Mouse (Mus musculus) heart, postnatal 0 days (tissue): ENCODE measurements around the gene Entpd5. TPM values are rescaled to one million over a fixed set of nuclear protein-coding genes. Genes with fewer than 3 reads are reported as not detected.

ENCODE experiments used
- ATAC-seq: fragments of 200-750 bp; cut with Nextera tagmentation; 2 replicates; pipeline ENCODE4 v1.8.0; 2017; ENCODE audit warnings: low read depth, moderate number of reproducible peaks, moderate library complexity; ENCODE audit not compliant: insufficient read depth
- DNase-seq: peaks from one replicate; pipeline ENCODE4 v3.0.0-alpha.2; 2016; ENCODE audit warnings: low spot score
- H3K27ac ChIP-seq: fragments of 300-500 bp; sonication (generic); 2 replicates; pipeline ENCODE4 v1.5.1; 2014; ENCODE audit warnings: low read depth, mild to moderate bottlenecking
- H3K27me3 ChIP-seq: fragments of 300-500 bp; sonication (generic); 2 replicates; pipeline ENCODE4 v1.6.1; 2014; ENCODE audit warnings: low read length, mixed read lengths; ENCODE audit not compliant: control insufficient read depth, insufficient read depth
- H3K36me3 ChIP-seq: fragments of 300-500 bp; sonication (generic); replicated peaks from 2 replicates; pipeline ENCODE4 v1.6.1; 2014; ENCODE audit warnings: low read length, mixed read lengths; ENCODE audit not compliant: control insufficient read depth, insufficient read depth
- H3K4me1 ChIP-seq: fragments of 300-500 bp; sonication (generic); 2 replicates; pipeline ENCODE4 v1.6.1; 2014; ENCODE audit warnings: antibody characterized with exemption; ENCODE audit not compliant: control insufficient read depth, insufficient read depth
- H3K4me2 ChIP-seq: fragments of 300-500 bp; sonication (generic); 2 replicates; pipeline ENCODE4 v1.6.1; 2014; ENCODE audit warnings: low read depth, mild to moderate bottlenecking, low read length, moderate library complexity
- H3K4me3 ChIP-seq: fragments of 300-500 bp; sonication (generic); 2 replicates; pipeline ENCODE4 v1.5.1; 2014; ENCODE audit warnings: low read depth, low read length
- H3K9ac ChIP-seq: fragments of 300-500 bp; sonication (generic); replicated peaks from 2 replicates; pipeline ENCODE4 v1.6.1; 2014; ENCODE audit warnings: low read depth, low read length, mixed read lengths
- H3K9me3 ChIP-seq: fragments of 300-500 bp; sonication (generic); replicated peaks from 2 replicates; pipeline ENCODE4 v1.6.1; 2016; ENCODE audit warnings: low read length; ENCODE audit not compliant: control insufficient read depth
- CTCF ChIP-seq: IDR thresholded peaks from 2 replicates; pipeline ENCODE4 v1.5.1; 2016; ENCODE audit warnings: antibody characterized with exemption, control low read depth, low read depth
- EP300 ChIP-seq: IDR thresholded peaks from 2 replicates; pipeline ENCODE4 v1.6.1; 2016; ENCODE audit warnings: antibody characterized with exemption, low read depth
- WGBS: fragments of 180-500 bp; shearing (Covaris S2); extraction: QIAGEN DNeasy Blood & Tissue Kit; methylation state at CpG from one replicate; pipeline ENCODE4 v1.1.7; 2014; 5-methylcytosine and 5-hydroxymethylcytosine counted together
- polyA plus RNA-seq: library from polyadenylated mRNA; unstranded; fragments of >200 nt; fragmentation: Nextera tagmentation; extraction: Ambion mirVana; gene quantifications from 2 replicates; pipeline ENCODE4 v1.2.1, GENCODE M21; 2015
- total RNA-seq: library from RNA; depleted of rRNA; stranded (reverse); fragments of >200 nt; gene quantifications from 2 replicates; pipeline ENCODE4 v1.2.3, GENCODE M21; 2014; ENCODE audit warnings: low replicate concordance

Entpd5 gene
- total and polyA plus RNA-seq, 2 experiments from 2014 or later = 37.5 to 59.8 TPM

DNA sequence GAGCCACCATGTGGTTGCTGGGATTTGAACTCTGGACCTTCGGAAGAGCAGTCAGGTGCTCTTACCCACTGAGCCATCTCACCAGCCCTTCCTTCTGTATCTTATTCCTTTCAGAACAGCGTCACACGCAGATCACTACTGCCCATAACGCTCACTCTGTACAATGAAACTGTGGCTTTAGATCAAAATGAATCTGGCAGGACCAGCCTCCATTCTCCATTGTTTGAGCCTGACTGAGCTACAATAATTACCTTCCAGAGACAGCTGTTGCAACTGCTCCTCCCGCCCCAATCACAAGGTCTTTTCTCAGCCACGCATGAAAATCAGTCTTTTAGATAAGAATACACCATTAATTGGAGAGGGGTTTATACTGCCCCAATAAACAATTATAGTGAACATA lies 4.3 kb downstream of the Entpd5 start:
- H3K4me3 ChIP-seq = no peak overlapping the region
- no peak overlapping the region for H3K9ac ChIP-seq
- no peaks in the 10 kb centered on the region for H3K4me1 ChIP-seq
- TF ChIP-seq CTCF (no peak), EP300 (no peak)
- no peaks in the 10 kb centered on the region for H3K9me3 ChIP-seq
- H3K4me2 ChIP-seq = no peak overlapping the region
- H3K27me3 ChIP-seq = no peaks in the 10 kb centered on the region
- no peaks in the 10 kb centered on the region for H3K36me3 ChIP-seq
- DNase-seq = no peak
- no peak overlapping the region for H3K27ac ChIP-seq
- ATAC-seq = no peak
- WGBS = 93% methylated on average over 6 of the region's 6 CpGs

DNA sequence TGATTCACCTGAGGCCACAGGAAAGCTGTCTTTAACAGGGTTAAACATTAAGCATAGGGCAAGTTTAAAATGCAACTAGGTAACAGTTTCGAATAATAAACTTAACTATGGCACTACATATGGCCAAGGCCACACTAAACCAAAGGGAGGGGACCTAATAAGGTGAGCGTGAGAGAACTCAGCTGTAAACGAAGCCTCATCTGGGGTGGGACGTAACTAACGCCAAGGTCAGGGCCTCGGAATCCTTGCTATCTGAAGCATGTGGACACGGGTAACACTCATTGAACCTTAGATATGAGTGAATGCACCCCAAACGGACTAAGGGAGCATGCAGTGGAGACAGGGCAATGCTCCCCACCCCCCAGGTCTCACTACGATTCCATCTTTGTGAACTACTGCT lies 5.9 kb downstream of the Entpd5 start:
- DNase-seq (no peak), ATAC-seq (peak; percentile 44; the same call in 1 of the 2 replicates)
- Histone ChIP-seq H3K36me3 (no peaks in the 10 kb centered on the region), H3K4me2 (no peak overlapping the region), H3K27me3 (no peaks in the 10 kb centered on the region), H3K9ac (no peak overlapping the region), H3K4me1 (no peaks in the 10 kb centered on the region), H3K27ac (no peak overlapping the region), H3K4me3 (no peak overlapping the region), H3K9me3 (no peaks in the 10 kb centered on the region)
- no peak for TF ChIP-seq CTCF
- no peak for TF ChIP-seq EP300
- WGBS = 44% methylated on average over 9 of the region's 9 CpGs

DNA sequence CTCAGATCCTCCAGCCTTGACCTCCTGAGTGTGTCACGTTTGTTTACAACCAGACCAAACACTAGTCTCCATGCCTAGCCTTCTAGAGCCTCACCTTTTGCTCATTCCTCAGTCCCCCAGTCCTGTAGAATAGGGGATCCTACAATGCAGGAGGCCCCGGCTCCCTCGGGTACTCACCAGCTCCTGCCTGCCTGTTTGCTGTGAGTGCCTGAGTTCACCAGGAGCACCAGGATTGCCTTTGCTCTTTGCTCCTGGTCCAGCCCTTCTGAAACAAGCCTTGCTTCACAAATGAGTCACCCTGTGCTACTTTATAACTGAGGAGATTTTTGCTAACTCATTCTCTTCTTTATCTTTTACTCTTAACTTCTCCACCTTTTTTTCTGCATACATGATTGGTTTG lies 8.2 kb downstream of the Entpd5 start:
- H3K27me3 ChIP-seq = no peaks in the 10 kb centered on the region
- TF ChIP-seq EP300 (no peak), CTCF (no peak)
- H3K4me2 ChIP-seq = no peak overlapping the region
- H3K36me3 ChIP-seq = no peaks in the 10 kb centered on the region
- H3K4me1 ChIP-seq = no peaks in the 10 kb centered on the region
- no peak overlapping the region for H3K4me3 ChIP-seq
- no peak overlapping the region for H3K9ac ChIP-seq
- ATAC-seq = no peak
- no peaks in the 10 kb centered on the region for H3K9me3 ChIP-seq
- WGBS = 68% methylated on average over 3 of the region's 3 CpGs
- DNase-seq = no peak
- H3K27ac ChIP-seq = 0 out of 2 replicates have a peak overlapping the region, but pooled peaks have one; percentile 8

DNA sequence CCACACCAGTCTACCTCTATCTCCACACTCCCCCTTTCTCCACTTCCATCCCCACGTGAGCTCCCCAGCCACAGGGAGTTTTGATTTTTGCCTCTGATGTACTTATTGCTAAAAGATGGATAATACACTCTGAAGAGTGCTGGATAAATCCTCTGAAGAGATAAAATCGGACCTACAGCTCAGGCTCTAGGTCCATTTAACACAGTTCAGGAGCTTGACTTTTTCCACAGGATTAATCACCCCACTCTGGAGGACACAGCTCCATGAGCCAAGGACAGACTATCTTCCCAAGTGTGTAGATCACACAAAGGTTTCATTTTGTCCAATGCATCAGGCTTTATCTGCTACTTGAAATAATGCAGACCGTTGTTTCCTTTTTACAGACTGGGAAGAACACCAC lies 8.8 kb downstream of the Entpd5 start:
- ATAC-seq = no peak
- DNase-seq = no peak
- TF ChIP-seq EP300 (no peak), CTCF (no peak)
- 62% methylated on average over 3 of the region's 3 CpGs for WGBS
- H3K27me3 ChIP-seq = no peaks in the 10 kb centered on the region
- no peaks in the 10 kb centered on the region for H3K4me1 ChIP-seq
- no peaks in the 10 kb centered on the region for H3K9me3 ChIP-seq
- H3K36me3 ChIP-seq = no peaks in the 10 kb centered on the region
- 0 out of 2 replicates have a peak overlapping the region, but pooled peaks have one; percentile 8 for H3K27ac ChIP-seq
- H3K4me2 ChIP-seq = no peak overlapping the region
- no peak overlapping the region for H3K9ac ChIP-seq
- H3K4me3 ChIP-seq = no peak overlapping the region

DNA sequence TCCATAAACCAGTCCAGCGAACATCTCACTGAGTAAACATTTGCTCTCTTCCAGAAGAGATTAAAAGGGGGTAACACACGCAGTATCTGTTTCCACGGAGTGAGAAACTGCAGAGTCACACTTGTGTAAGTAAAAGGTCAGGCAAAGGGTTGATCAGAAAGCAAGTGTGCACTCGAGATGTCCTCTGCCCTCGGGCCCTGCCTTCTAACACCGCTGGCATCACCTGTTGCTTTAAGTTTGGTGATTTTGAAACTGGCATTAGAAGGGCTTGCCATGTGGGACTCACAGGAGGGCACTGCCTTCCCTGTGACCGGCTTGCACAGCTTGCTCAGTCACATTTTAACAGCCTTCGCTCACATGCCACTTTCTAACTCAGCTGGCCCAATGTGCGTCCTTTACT lies 9.2 kb downstream of the Entpd5 start:
- ATAC-seq = no peak

DNA sequence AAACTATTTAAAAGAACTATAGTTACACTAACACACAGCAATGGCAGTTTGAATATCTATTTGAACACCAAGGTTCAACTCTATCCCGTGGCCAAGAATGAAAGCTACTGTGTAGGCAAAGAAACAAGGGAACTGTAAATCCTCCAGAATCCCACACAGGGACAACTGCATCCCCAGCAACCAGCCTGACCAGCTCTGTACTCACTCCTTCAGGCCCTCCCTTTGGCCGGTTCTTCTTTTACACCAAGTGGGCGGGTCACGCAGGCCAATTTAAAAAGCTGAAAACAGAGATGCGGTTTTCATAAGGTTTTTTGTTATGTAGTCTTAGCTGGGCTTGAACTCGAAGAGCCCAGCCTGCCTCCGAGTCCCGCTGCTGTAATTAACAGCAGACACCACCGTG lies 9.7 kb downstream of the Entpd5 start:
- H3K4me1 ChIP-seq = no peaks in the 10 kb centered on the region
- no peak overlapping the region for H3K9ac ChIP-seq
- H3K9me3 ChIP-seq = no peaks in the 10 kb centered on the region
- no peak overlapping the region for H3K4me2 ChIP-seq
- no peak for ATAC-seq
- WGBS = 85% methylated on average over 9 of the region's 9 CpGs
- DNase-seq = no peak
- H3K36me3 ChIP-seq = no peaks in the 10 kb centered on the region
- TF ChIP-seq EP300 (no peak), CTCF (no peak)
- H3K27ac ChIP-seq = no peak overlapping the region
- H3K27me3 ChIP-seq = no peaks in the 10 kb centered on the region
- H3K4me3 ChIP-seq = no peak overlapping the region

More for the DNA sequence above, 9.2 kb downstream of the Entpd5 start:
- Histone ChIP-seq H3K9ac (no peak overlapping the region), H3K4me1 (no peaks in the 10 kb centered on the region), H3K4me2 (no peak overlapping the region), H3K36me3 (no peaks in the 10 kb centered on the region), H3K27me3 (no peaks in the 10 kb centered on the region), H3K4me3 (no peak overlapping the region), H3K9me3 (no peaks in the 10 kb centered on the region), H3K27ac (no peak overlapping the region)
- 66% methylated on average over 9 of the region's 9 CpGs for WGBS
- no peak for TF ChIP-seq EP300
- no peak for TF ChIP-seq CTCF
- DNase-seq = no peak
